Mouse (Mus musculus): ENCODE data around the gene Gm13695. TPM values are rescaled to one million over a fixed set of nuclear protein-coding genes. Genes with fewer than 3 reads are reported as not detected.
A peak's percentile ranks its signal among the peaks of the same experiment; 100 is the strongest.
"Not testable (repeated sequence)": the region's sequence is repeated elsewhere in the genome, so short reads cannot be mapped to it uniquely, and the experiment has no call there.

Gene Gm13695
- not detected for polyA plus RNA-seq (2017; shearing (Covaris generic))

DNA sequence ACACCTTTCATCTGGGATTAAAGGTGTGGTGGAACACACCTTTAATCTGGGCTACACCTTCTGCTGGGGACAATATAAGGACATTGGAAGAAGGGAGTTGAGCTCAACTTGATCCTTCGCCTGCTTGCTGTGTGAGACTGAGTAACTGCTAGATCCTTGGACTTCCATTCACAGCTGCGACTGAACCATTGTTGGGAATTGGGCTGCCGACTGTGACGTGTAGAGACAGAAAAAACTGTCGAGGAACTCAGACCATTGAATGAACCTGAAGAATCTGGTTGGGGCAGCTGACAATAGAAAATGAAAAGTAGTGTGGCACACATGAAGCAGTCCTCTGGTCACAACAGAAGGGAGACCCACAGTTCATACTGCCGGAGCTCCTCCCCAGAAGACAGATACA lies at the start of gene Gm13695:
Gene Gm13695 (plus strand): TSS at position 301 of the 400 bp plus-strand sequence.
- ATAC-seq = not testable (repeated sequence)

DNA sequence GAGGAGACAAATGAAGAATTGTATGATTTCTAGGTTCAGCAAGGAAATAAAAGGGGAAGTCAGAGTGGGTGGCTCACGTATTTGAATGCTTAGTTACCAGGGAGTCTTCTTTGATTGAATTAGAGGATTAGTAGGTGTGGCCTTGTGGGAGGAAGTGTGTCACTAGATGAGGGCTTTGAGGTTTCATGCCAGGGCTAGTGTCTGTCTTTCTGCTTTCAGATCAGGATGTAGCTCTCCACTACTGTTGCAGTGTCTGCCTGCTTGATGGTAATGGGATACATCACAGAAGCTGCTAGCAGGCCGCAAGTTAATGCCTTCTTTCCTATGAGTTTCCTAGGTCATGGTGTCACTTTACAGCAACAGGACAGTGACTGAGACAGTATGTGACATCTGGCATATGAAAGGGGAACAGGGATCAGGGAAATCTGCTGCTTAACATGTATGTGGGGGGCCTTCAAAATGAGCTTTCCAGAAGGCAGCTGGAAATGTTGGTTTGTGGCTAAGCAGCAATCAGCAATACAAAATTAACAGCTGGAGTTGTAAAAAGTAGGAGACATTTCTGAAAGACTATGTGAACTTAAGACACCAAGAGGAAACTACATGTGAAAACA lies 37.5 kb upstream of the Gm13695 start:
- peak; percentile 90 for ATAC-seq

DNA sequence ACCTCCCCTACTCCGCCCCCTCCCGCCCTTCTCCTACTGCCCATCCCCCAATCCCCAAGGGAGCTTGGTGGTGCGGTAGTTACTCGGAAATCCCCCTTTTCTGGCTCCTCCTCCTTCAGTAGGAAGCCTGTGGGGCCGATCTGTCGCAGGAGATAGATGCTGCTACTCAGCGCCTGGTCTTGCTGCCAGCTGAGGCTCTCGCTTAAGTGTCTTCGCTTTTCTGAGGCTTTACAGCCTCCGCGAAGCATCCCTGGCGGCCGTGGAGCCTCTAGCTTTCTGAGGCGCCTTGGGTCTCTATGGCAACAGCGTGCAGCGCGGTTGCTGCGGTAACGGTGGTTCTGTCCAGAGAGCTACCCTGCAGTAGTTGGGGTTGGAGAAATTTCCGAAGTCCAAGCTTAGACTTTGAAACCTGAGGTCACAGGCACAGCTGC lies 26.2 kb upstream of the Gm13695 start, which contains the start of gene Zswim2:
Gene Zswim2 (minus strand): TSS at position 298 of the 431 bp plus-strand sequence.
- ATAC-seq = peak; percentile 69

DNA sequence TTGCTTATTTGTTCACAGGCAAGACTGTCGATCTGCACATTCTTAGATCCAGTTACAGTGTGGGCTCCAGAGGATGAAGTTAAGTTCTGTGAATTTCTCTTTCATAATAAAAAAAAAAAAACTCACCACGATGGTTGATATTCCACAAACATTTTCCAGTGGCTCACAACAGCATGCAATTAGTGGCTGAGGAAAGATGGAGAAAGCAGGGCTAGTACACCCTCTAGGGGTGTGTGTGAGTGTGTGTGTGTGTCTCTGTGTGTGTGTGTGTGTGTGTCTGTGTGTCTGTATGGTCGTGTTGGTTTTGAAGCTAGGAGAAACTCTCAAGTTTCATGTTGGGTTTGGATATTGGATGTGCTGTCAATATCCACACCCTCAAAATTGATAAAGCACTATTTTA lies 25.7 kb upstream of the Gm13695 start:
- ATAC-seq = peak; percentile 34

DNA sequence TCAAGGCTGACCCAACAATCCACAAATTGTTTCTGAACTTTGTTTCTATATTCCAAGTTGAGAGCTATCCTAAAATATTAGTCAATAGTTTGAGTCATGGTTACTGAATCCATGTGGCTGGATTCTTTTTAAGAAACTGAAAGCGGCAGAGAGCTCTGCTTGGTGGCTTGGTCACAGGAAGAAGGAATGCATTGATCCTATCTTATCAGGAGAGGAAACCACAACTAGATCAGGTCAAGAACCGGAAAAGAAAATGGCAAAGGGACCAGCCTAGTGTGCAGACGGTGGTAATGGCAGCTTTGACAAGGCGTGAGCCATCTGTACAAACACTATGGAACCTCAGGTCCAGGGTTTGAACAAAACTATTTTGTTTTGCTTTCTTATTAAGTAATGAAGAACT lies 25.3 kb upstream of the Gm13695 start:
- no peak for ATAC-seq

DNA sequence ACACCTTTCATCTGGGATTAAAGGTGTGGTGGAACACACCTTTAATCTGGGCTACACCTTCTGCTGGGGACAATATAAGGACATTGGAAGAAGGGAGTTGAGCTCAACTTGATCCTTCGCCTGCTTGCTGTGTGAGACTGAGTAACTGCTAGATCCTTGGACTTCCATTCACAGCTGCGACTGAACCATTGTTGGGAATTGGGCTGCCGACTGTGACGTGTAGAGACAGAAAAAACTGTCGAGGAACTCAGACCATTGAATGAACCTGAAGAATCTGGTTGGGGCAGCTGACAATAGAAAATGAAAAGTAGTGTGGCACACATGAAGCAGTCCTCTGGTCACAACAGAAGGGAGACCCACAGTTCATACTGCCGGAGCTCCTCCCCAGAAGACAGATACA lies 11.7 kb upstream of the Gm13695 start, which contains the start of gene Gm13698:
Gene Gm13698 (plus strand): TSS at position 301 of the 400 bp plus-strand sequence.
- ATAC-seq = not testable (repeated sequence)

DNA sequence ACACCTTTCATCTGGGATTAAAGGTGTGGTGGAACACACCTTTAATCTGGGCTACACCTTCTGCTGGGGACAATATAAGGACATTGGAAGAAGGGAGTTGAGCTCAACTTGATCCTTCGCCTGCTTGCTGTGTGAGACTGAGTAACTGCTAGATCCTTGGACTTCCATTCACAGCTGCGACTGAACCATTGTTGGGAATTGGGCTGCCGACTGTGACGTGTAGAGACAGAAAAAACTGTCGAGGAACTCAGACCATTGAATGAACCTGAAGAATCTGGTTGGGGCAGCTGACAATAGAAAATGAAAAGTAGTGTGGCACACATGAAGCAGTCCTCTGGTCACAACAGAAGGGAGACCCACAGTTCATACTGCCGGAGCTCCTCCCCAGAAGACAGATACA lies 5.9 kb upstream of the Gm13695 start, which contains the start of gene Gm13693:
Gene Gm13693 (plus strand): TSS at position 301 of the 400 bp plus-strand sequence.
- not testable (repeated sequence) for ATAC-seq

DNA sequence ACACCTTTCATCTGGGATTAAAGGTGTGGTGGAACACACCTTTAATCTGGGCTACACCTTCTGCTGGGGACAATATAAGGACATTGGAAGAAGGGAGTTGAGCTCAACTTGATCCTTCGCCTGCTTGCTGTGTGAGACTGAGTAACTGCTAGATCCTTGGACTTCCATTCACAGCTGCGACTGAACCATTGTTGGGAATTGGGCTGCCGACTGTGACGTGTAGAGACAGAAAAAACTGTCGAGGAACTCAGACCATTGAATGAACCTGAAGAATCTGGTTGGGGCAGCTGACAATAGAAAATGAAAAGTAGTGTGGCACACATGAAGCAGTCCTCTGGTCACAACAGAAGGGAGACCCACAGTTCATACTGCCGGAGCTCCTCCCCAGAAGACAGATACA lies 5.7 kb downstream of the Gm13695 start, which contains the start of gene Gm13696:
Gene Gm13696 (plus strand): TSS at position 301 of the 400 bp plus-strand sequence.
- ATAC-seq = not testable (repeated sequence)

DNA sequence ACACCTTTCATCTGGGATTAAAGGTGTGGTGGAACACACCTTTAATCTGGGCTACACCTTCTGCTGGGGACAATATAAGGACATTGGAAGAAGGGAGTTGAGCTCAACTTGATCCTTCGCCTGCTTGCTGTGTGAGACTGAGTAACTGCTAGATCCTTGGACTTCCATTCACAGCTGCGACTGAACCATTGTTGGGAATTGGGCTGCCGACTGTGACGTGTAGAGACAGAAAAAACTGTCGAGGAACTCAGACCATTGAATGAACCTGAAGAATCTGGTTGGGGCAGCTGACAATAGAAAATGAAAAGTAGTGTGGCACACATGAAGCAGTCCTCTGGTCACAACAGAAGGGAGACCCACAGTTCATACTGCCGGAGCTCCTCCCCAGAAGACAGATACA lies 11.5 kb downstream of the Gm13695 start, which contains the start of gene Gm13694:
Gene Gm13694 (plus strand): TSS at position 301 of the 400 bp plus-strand sequence.
- ATAC-seq = not testable (repeated sequence)

DNA sequence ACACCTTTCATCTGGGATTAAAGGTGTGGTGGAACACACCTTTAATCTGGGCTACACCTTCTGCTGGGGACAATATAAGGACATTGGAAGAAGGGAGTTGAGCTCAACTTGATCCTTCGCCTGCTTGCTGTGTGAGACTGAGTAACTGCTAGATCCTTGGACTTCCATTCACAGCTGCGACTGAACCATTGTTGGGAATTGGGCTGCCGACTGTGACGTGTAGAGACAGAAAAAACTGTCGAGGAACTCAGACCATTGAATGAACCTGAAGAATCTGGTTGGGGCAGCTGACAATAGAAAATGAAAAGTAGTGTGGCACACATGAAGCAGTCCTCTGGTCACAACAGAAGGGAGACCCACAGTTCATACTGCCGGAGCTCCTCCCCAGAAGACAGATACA lies 17.3 kb downstream of the Gm13695 start, which contains the start of gene Gm13697:
Gene Gm13697 (plus strand): TSS at position 301 of the 400 bp plus-strand sequence.
- ATAC-seq = not testable (repeated sequence)

DNA sequence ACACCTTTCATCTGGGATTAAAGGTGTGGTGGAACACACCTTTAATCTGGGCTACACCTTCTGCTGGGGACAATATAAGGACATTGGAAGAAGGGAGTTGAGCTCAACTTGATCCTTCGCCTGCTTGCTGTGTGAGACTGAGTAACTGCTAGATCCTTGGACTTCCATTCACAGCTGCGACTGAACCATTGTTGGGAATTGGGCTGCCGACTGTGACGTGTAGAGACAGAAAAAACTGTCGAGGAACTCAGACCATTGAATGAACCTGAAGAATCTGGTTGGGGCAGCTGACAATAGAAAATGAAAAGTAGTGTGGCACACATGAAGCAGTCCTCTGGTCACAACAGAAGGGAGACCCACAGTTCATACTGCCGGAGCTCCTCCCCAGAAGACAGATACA lies 23.1 kb downstream of the Gm13695 start, which contains the start of gene Gm13691:
Gene Gm13691 (plus strand): TSS at position 301 of the 400 bp plus-strand sequence.
- ATAC-seq = not testable (repeated sequence)

DNA sequence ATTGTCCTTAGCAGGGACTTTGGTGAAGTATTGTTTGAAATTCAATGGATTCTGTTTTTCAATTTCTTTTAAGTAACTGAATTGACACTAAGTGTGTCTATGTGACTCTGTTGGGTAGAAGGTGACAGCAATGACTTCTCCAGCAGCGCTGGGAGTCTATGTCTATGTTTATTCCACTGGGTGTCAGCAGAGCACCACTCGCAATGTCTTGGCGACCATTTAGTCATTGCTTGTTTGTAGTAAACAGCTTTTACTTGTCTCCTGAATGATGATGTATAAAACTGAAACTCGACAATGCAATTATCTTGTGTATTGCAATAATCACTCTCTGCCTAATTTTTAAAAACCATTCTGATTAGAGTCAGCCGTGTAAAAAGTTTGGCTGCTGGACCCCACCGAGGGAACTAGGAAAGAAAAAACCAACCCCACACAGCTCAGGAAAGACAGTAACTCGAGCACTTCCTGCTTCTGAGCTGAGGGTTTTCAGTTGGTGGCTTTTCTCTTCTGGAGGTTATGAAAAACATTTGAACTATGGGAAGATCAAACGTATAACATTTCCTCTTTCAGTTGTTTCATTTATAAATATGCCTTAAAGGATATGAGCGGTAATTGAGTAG lies 26.6 kb downstream of the Gm13695 start:
- peak; percentile 99 for ATAC-seq

DNA sequence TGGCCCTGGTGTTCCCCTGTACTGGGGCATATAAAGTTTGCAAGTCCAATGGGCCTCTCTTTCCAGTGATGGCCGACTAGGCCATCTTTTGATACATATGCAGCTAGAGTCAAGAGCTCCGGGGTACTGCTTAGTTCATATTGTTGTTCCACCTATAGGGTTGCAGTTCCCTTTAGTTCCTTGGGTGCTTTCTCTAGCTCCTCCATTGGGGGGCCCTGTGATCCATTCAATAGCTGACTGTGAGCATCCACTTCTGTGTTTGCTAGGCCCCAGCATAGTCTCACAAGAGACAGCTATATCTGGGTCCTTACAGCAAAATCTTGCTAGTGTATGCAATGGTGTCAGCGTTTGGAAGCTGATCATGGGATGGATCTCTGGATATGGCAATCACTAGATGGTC lies 27.4 kb downstream of the Gm13695 start:
- ATAC-seq = not testable (repeated sequence)

DNA sequence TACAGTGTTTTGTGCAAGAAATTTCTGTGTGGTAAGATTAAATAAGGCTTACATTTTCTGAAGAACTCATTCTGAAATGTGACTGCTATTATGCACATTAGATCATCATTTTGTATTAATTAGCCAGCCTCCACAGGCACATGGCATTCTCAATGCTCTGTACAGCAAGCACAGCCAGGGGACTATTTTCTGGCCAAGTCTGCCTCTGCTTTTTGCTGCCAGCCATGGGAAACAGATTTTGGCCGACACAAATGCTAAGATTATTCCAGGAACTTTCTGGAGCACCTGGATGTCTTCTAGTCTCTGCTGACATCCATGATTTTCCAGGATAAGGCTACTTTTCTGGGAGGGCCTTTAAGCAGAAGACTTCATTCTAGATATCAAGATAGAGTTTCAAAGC lies 41.8 kb downstream of the Gm13695 start:
- ATAC-seq = no peak

DNA sequence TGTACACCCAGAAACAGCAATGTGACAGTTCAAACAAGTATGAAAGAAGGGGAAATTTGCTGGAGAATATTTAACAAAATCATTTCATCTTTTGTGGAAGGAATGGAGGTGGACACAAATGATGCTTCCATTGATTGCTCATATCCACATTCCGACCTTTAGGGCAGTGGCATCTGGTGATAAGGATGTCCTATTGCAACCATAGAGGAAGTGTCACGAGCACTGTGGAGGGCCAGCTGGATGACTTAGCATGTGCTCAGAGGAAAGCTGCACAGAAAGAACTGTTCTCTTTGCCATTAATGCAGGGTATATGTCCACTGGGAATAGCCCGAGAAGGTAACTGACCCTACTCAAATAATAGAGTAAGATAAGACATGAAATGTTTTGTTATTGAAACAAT lies 42.7 kb downstream of the Gm13695 start:
- ATAC-seq = no peak

DNA sequence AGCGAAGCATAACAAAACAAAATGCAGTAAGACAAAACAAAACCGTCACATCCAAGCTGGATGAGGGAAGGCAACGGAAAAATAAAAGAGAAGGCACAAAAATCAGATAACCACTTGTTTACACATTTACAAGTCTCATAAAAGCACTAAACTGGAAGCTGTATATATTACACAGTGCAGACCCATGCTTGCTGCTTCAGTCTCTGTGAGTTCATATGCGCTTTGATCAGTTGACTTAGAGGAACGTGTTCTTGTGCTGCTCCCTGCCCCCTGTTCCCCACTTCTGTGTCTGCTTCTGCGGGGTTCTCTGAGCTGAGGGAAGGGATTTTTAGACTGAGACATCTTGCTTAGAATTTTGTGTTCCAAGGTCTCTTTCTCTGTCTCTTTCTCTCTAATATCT lies 47.5 kb downstream of the Gm13695 start:
- ATAC-seq = no peak

DNA sequence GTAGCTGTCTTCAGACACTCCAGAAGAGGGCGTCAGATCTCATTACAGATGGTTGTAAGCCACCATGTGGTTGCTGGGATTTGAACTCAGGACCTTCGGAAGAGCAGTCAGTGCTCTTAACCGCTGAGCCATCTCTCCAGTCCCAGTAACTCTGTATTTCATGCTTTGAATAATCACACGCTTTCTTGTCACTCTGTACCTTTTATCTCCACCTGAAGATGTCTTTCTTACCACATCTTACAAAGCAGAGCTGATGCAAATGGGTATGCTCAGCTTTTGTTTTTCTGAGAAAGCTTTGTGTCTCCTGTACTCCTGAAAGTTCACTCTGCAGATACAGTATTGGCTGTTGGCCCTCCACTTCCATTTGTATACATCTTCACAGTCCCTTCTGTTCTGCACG lies 49.2 kb downstream of the Gm13695 start:
- ATAC-seq = not testable (repeated sequence)

DNA sequence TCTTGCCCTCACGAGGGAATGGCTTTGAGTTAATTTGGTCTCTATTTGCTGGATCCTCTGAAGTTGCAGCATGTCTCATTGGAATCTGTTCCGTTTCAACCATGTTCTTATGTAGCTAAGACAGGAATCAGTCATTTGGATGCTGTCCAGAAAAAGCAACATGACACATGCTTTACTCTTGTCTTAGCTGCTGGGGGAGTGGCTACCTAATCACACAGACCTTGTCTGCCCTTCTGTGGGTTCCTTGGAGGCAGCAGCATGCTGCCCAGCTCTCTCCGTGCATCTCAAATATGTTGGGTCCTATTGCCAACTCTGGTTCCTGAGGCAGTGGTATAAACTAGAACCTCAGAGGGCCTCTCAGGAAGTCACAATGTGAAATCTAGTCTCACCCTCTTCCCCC lies 51.2 kb downstream of the Gm13695 start:
- ATAC-seq = no peak

Other genes starting within 250 kb of the Gm13695 start
- 10 to 100 TPM; 46.8 to 71.6 TPM for gene Itgav, start 242.9 kb upstream of the Gm13695 start, polyA plus RNA-seq (2017; shearing (Covaris generic))
- under 1 TPM; 0.34 to 0.50 TPM for gene Fam171b, start 154.7 kb upstream of the Gm13695 start, polyA plus RNA-seq (2017; shearing (Covaris generic))
- not detected for gene Zswim2, start 26.1 kb upstream of the Gm13695 start, polyA plus RNA-seq (2017; shearing (Covaris generic))
- not detected for gene Gm13698, start 11.6 kb upstream of the Gm13695 start, polyA plus RNA-seq (2017; shearing (Covaris generic))
- not detected for gene Gm13693, start 5.8 kb upstream of the Gm13695 start, polyA plus RNA-seq (2017; shearing (Covaris generic))
- not detected for gene Gm13696, start 5.8 kb downstream of the Gm13695 start, polyA plus RNA-seq (2017; shearing (Covaris generic))
- gene Gm13694, start 11.6 kb downstream of the Gm13695 start, polyA plus RNA-seq (2017; shearing (Covaris generic)) = not detected
- not detected for gene Gm13697, start 17.4 kb downstream of the Gm13695 start, polyA plus RNA-seq (2017; shearing (Covaris generic))
- not detected for gene Gm13691, start 23.2 kb downstream of the Gm13695 start, polyA plus RNA-seq (2017; shearing (Covaris generic))